Mouse (Mus musculus) bone marrow macrophage, adult 2 months (primary cell): ENCODE results near the gene Mnat1. TPM values are rescaled to one million over a fixed set of nuclear protein-coding genes. Genes with fewer than 3 reads are reported as not detected.
A peak's percentile ranks its signal among the peaks of the same experiment; 100 is the strongest.
"Not testable (repeated sequence)": the region's sequence is repeated elsewhere in the genome, so short reads cannot be mapped to it uniquely, and the experiment has no call there.

Experiments
- H3K27ac ChIP-seq: 2 replicates; pipeline ENCODE4 v1.5.1; 2012; ENCODE audit warnings: low read depth, low read length; ENCODE audit not compliant: insufficient read depth
- H3K4me1 ChIP-seq: 2 replicates; pipeline ENCODE4 v1.6.1; 2012; ENCODE audit warnings: low read length; ENCODE audit not compliant: control insufficient read depth, insufficient read depth
- H3K4me3 ChIP-seq: 2 replicates; pipeline ENCODE4 v1.5.1; 2012; ENCODE audit warnings: mild to moderate bottlenecking, low read length, moderate library complexity; ENCODE audit not compliant: insufficient read depth
- CTCF ChIP-seq: IDR thresholded peaks from 2 replicates; pipeline ENCODE4 v1.5.1; 2012; ENCODE audit warnings: low read depth, mild to moderate bottlenecking, low read length, moderate library complexity
- POLR2A ChIP-seq: IDR thresholded peaks from 2 replicates; pipeline ENCODE4 v1.6.1; 2012; ENCODE audit warnings: mild to moderate bottlenecking, low read depth, low read length, borderline replicate concordance
- polyA plus RNA-seq: library from polyadenylated mRNA; stranded (reverse); fragments of >200 nt; gene quantifications from 2 replicates; pipeline ENCODE4 v1.2.4, GENCODE M21; 2012; ENCODE audit not compliant: missing spikeins, insufficient read depth, insufficient read length

Mnat1 gene
- polyA plus RNA-seq, result 20.7 and 22.0 TPM in 2 replicates

DNA sequence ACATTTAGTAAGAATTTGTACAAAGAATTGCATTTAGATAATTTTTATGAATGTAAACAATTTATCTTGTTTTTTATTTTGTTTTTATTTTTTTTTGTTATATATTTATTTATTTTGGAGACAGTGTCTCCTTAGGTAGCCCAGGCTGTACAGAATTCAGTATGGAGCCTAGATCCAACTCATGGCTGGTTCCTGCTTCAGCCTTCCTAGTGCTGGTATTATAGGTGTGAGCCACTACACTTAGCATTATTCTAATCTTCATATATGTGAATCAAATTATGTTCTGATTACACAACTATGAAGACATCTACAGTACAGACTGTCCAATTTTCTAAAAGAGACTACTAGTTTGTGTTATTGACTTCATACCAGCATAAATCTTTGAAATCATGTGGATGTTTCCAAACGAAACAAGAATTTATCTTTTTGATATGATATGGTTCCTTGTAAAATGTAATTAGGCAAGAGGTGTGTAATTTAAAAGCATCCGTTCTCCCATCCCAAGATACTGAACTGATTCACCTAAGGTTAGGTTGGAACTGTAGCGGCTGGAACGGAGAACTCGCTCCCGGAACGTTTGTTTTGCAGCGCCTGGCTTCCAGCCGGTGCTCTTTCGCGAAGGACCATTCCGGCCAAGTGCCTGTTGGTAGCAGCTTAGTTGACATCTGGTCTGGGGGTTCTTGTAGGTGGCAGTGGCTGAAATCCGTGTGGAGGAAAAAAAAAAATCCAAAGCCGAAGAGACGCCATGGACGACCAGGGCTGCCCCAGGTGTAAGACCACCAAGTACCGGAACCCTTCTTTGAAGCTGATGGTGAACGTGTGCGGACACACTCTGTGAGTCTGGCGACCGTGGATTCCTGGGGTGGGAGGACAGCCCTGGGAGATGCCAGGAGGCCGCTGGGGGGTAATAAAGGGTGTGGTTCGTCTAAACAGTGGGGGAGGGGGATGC, at the start of gene Mnat1:
Gene Mnat1, plus strand, starts transcription at position 625 of the 949 bp plus-strand sequence.
- peak within 1 kb of the TSS; percentile 98 for H3K4me3 ChIP-seq
- H3K27ac ChIP-seq, result no peak within 1 kb of the TSS
- TF ChIP-seq CTCF, result no peak
- TF ChIP-seq POLR2A, result no peak
- peaks cover 10% of the 10 kb centered on the region for H3K4me1 ChIP-seq

DNA sequence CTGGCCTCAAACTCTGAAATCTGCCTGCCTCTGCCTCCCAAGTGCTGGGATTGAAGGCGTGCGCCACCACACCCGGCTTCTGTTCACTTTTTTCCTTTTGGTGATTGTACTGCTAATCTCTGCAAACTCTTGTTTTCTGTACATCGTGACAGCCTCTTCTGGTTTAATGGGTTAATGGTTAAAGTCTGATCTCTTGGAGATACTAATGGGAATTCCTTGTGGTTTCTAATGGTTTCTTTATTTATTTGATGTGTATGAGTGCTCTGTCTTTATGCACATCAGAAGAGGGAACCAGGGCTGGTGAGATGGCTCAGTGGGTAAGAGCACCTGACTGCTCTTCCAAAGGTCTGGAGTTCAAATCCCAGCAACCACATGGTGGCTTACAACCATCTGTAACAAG, 41.7 kb upstream of the Mnat1 start:
- not testable (repeated sequence) for H3K4me1 ChIP-seq, H3K27ac ChIP-seq, H3K4me3 ChIP-seq

DNA sequence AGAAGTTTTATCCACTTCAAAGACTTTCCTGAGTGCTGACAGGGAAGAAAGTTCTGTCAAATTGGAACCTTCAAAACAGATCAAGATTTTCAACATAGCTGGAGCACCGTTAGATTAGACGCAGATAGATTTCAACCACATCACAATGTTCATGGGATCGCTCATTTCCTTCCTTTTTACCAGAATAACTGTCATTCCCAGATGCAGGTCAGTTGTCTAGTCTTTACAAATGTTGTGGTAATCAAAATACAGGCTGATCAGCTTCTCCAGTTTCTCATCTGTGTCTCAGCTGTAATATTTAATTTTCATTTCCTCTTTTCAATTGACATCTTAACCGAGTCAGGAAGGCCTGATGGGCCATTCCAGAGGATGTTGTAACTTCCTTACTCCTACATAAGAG, 39.7 kb upstream of the Mnat1 start:
- Histone ChIP-seq H3K4me3 (no peak overlapping the region), H3K4me1 (peaks cover 11% of the 10 kb centered on the region), H3K27ac (no peak overlapping the region)
- TF ChIP-seq POLR2A (no peak), CTCF (no peak)

DNA sequence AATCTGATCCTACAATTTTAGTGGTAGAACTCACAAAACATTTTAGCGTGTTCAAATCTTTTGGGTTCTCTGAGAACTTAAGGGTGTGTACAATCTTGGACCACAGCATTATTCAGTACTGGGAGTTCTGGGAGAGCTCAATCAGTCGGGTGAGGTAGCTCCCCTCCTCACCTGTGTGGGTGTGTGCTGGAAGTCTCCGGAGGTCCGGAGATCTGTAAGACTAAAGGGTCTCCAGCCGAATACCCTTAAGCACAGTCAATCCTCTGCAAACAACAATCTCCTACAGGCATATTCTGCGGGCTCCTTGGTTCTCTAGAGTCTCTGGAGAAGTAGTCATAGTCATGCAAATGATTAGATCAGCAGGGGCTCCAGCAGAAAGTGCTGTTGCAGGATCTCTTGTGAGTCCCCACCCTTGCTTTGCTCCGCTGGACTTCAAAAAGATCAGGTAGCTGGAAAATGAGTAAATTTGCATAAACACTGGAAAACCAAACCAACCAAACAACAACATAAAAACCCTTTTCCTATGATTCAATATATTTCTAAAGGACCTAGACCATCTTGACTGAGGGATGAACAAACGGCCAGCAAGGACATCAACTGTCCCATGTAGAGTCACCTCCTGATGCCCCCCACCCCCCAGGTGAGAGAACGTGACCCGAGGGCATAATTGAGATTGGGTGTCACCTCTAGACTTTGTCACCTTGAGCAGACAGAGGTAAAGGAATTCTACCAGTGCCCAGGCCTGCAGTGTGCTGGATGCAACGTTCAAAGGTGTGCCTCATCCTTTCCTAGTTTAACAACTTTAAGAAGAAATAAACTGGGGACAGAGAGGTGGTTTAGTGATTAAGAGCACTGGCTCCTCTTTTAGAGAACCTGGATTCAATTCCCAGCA, 37.5 kb upstream of the Mnat1 start:
- TF ChIP-seq POLR2A (no peak), CTCF (no peak)
- H3K4me3 ChIP-seq, result no peak overlapping the region
- no peak overlapping the region for H3K27ac ChIP-seq
- peaks cover 13% of the 10 kb centered on the region for H3K4me1 ChIP-seq

DNA sequence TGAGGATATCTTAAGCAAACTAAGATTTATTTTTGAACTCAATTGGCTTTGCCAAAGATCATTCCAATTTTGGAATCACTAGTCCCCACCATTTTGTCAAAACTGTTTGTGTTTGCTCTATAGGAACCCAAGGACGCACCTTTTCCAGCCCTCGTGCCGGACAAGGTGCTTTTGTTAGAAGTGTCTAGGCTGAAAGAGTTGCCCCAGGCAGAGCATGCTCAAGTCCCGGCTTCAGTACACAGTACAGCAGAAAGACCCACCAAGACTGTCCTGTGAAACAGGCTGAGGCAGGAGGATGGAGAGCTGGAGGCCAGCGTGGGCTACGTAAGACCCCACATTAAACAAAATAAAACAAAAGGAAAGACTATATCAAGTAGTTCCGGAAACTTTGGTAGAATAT, 36.4 kb upstream of the Mnat1 start:
- no peak overlapping the region for H3K27ac ChIP-seq
- peaks cover 13% of the 10 kb centered on the region for H3K4me1 ChIP-seq
- H3K4me3 ChIP-seq, result no peak overlapping the region
- TF ChIP-seq POLR2A, result no peak
- TF ChIP-seq CTCF, result no peak

DNA sequence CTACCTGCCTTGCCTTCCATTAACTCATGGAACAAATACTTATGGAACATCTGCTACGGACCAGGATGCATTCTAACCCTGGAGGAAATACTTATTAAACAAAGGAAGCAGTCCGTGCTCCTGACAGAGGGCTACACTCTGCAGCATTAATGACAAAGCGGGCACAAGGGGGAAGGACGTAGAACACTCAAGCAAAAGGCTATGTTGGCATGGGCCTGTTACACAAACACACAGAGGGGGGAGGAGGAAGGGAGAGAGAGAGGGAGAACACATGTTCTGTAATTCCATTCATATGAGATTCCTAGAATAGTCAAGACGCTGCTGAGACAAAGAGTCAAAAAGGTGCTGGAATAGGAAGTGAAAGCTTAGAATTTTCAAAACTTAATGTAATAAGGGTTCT, 35.0 kb upstream of the Mnat1 start:
- Histone ChIP-seq H3K4me3 (no peak overlapping the region), H3K4me1 (peaks cover 8% of the 10 kb centered on the region), H3K27ac (no peak overlapping the region)
- TF ChIP-seq CTCF (no peak), POLR2A (no peak)

DNA sequence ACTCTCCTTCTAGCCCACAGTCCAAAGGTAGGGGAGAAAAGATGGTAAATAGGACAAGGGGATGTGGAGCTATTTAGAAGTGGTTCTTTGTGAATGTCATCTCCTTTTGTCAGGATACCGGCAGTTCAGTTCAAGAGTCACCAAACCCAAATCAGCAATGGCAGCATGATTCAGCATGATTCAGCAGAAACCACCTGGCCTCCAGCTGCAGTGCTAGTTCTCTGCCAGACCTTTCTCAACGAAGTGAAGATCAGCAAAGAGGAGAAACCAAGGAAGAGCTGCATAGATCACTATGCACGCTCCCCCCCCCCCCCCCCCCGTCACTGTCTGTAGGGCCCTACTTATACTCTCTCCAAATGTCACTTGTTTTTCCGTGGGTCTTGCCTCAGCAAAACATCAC, 34.6 kb upstream of the Mnat1 start:
- TF ChIP-seq CTCF, result no peak
- TF ChIP-seq POLR2A, result no peak
- peaks cover 6% of the 10 kb centered on the region for H3K4me1 ChIP-seq
- H3K4me3 ChIP-seq, result no peak overlapping the region
- H3K27ac ChIP-seq, result no peak overlapping the region

DNA sequence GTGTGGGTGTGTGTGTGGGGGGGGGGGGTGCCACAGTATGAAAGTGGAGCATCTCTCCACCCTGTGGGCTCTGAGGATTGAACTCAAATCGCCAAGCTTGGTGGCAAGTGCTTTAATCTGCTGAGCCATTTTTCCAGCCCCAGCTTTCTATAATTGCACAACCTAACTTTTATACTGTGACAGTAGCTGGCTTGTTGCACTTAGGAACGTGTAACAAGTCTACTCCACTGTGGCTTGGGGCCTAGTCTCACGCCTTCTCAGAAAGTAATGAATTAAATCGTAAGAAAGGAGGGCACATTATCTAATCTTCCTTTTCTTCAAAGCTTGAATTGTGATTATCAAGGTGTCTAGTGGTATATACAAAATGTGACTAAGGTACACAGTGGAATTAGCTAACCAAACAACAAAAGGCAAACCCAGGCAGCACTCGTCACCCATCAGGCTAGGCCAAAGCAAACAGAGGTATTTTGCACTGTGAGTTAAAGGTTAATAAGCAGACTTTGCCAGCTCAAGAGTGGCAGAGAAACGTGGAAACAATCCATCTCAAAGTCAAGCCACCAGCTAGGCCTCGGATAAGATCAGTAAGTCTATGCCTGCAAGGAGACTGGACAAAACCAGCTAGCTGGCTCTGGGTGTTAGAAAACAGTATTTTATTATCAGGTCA, 32.7 kb upstream of the Mnat1 start:
- TF ChIP-seq CTCF, result no peak
- TF ChIP-seq POLR2A, result no peak
- Histone ChIP-seq H3K27ac (no peak overlapping the region), H3K4me3 (no peak overlapping the region), H3K4me1 (peaks cover 6% of the 10 kb centered on the region)

DNA sequence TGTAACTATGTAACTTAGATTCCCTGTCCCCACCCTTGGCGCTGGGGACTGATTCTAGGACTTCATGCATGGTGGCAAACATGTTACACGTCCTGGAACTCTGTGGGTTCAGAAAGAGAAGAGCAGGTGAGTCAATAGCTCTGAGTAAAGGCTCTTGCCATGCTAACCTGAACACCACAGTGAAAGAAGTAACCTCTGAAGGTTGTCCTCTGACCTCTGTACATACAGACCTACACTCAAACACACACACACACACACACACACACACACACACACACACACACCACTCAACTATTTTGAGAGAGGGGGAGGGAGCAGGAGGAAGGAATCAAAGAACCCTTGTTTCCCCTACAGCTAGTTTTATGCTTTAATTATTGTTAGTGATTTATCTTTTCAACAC, 29.3 kb upstream of the Mnat1 start:
- H3K4me3 ChIP-seq, result no peak overlapping the region

More for the DNA sequence above, 29.3 kb upstream of the Mnat1 start:
- TF ChIP-seq CTCF (no peak), POLR2A (no peak)
- Histone ChIP-seq H3K27ac (no peak overlapping the region), H3K4me1 (no peaks in the 10 kb centered on the region)
